Mouse (Mus musculus) G1E-ER4 (cell line): ENCODE results near the gene Gm7137. TPM values are rescaled to one million over a fixed set of nuclear protein-coding genes. Genes with fewer than 3 reads are reported as not detected.
"Not testable (repeated sequence)": the region's sequence is repeated elsewhere in the genome, so short reads cannot be mapped to it uniquely, and the experiment has no call there.

Experiments used
- GATA1 ChIP-seq: IDR thresholded peaks from one replicate; pipeline ENCODE4 v1.8.0; 2012; ENCODE audit warnings: low read length, inconsistent platforms
- polyA plus RNA-seq: library from polyadenylated mRNA; stranded (reverse); fragments of >175 nt; gene quantifications from 2 replicates; pipeline ENCODE4 v1.2.3, GENCODE M21; 2012

Gene Gm7137
- not detected in 2 replicates for polyA plus RNA-seq

- not testable (repeated sequence) for TF ChIP-seq GATA1
Measured at GRCm38 (mm10) chr10:77787876-77788275, at the start of gene Gm7137. Gm7137 (minus strand) TSS chr10:77788200.

GRCm38 (mm10) chr10:77835647-77836046, 47.6 kb upstream of the Gm7137 start, which contains the start of gene Krtap10-10:
Krtap10-10 (plus strand) TSS chr10:77835947.
- no peak for TF ChIP-seq GATA1

- no peak for TF ChIP-seq GATA1
Measured at GRCm38 (mm10) chr10:77826951-77827350, 39.0 kb upstream of the Gm7137 start, which contains the start of gene Krtap10-4. Krtap10-4 (minus strand) TSS chr10:77827095.

- TF ChIP-seq GATA1: no peak
Measured at GRCm38 (mm10) chr10:77819203-77819602, 31.2 kb upstream of the Gm7137 start.

- TF ChIP-seq GATA1: no peak
Measured at GRCm38 (mm10) chr10:77818523-77818922, 30.5 kb upstream of the Gm7137 start.

- no peak for TF ChIP-seq GATA1
Measured at GRCm38 (mm10) chr10:77815514-77815913, 27.5 kb upstream of the Gm7137 start.

GRCm38 (mm10) chr10:77814382-77814781, 26.4 kb upstream of the Gm7137 start, which contains the start of gene Gm2696:
Gm2696 (plus strand) TSS chr10:77814682.
- TF ChIP-seq GATA1: no peak

- no peak for TF ChIP-seq GATA1
Measured at GRCm38 (mm10) chr10:77811743-77812142, 23.7 kb upstream of the Gm7137 start, which contains the start of gene Gm9507. Gm9507 (minus strand) TSS chr10:77811843.

GRCm38 (mm10) chr10:77804095-77804494, 16.1 kb upstream of the Gm7137 start:
- TF ChIP-seq GATA1: no peak

GRCm38 (mm10) chr10:77798921-77799508, 11.0 kb upstream of the Gm7137 start, which contains the start of gene Gm19668:
Gm19668 (minus strand) TSS chr10:77799133.
- no peak for TF ChIP-seq GATA1

- no peak for TF ChIP-seq GATA1
Measured at GRCm38 (mm10) chr10:77797677-77798076, 9.7 kb upstream of the Gm7137 start.

- no peak for TF ChIP-seq GATA1
Measured at GRCm38 (mm10) chr10:77794976-77795375, 7.0 kb upstream of the Gm7137 start, which contains the start of gene Gm9639. Gm9639 (minus strand) TSS chr10:77795076.

GRCm38 (mm10) chr10:77788621-77789020, 621 bp upstream of the Gm7137 start:
- TF ChIP-seq GATA1: no peak

GRCm38 (mm10) chr10:77782442-77782841, 5.6 kb downstream of the Gm7137 start, which contains the start of gene Gm3250:
Gm3250 (minus strand) TSS chr10:77782542.
- TF ChIP-seq GATA1: not testable (repeated sequence)

- TF ChIP-seq GATA1: not testable (repeated sequence)
Measured at GRCm38 (mm10) chr10:77776844-77777243, 11.2 kb downstream of the Gm7137 start, which contains the start of gene Gm7138. Gm7138 (minus strand) TSS chr10:77776944.

GRCm38 (mm10) chr10:77771225-77771624, 16.8 kb downstream of the Gm7137 start, which contains the start of gene Gm3238:
Gm3238 (minus strand) TSS chr10:77771325.
- not testable (repeated sequence) for TF ChIP-seq GATA1

- no peak for TF ChIP-seq GATA1
Measured at GRCm38 (mm10) chr10:77769727-77770126, 18.3 kb downstream of the Gm7137 start.

GRCm38 (mm10) chr10:77759582-77759981, 28.4 kb downstream of the Gm7137 start, which contains the start of gene Gm3233:
Gm3233 (minus strand) TSS chr10:77759682.
- not testable (repeated sequence) for TF ChIP-seq GATA1
